Mouse (Mus musculus) left cerebral cortex, postnatal 10 days (tissue): ENCODE measurements at regions not wholly inside any gene's neighbourhood (a gene's known extent, or its start where the extent isn't known, plus 50 kb on each side); places are given as distances from the start of the nearest gene placed in this dataset.

Experiments
- DNase-seq, 2 experiments: peaks; one replicate each; pipeline ENCODE4 v3.0.0; 2021 to 2022; ENCODE audit warnings: low spot score in 2 of 2, mixed read lengths in 1 of 2; ENCODE audit errors: extremely low spot score in 1 of 2
- intact Hi-C: fragments of 180-260 bp; cut with DNase I; formaldehyde crosslinking; loops from one replicate; pipeline ENCODE4 v1.15.1; 2025

DNA sequence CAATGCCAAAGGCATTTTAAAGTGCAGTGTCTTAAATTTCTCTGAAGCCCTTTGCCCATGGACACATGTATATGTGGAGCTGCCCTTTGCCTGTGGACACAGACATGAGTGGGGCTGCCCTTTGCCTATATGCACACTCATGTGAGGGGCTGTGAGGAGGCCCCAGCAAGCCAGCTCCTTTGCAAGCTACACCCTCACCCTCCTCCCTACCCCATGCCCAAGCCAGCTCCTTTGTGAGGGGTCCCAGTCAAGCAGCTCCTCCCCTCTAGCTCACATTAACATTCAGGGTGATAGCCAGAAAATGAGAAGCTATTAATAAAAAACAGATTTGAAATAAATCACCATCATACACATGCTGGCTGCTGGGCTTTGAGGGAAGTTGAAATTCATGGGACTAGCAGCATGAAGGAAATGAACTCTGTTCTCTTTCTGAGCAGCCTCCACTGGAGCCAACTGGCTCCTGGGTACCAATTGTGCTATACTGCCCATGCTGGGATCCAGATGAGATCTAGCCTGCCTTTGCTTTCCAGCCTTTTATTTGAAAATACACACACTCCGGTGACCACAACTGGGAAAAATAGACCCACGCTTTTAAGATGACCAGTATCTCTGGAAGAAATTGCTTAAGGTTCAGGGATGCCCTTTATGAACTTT lies 151.4 kb downstream of the Abcc12 start:
- no peak for DNase-seq
- intact Hi-C loops: loop anchor here (5.0 kb wide), 1 partner anchor 37 kb away; no protein-coding TSS in a partner anchor

DNA sequence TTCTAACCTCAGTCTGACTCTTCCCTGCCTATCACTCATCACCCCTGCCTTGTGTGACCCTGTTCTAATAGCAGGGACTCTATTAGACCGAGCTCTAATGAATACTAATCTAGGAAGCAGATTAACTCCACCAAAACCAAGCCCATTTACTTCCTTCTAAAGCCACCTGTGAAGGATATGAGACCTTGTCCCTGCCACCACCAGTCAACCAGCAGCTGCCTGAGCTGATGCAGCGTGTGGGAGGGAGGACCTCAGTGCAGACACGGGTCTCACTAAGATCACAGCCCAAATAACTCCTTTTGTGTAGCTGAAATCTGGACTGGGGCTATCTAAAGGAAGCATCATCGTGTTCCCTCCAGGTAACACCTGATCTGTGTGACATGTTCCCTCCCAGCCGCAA lies 152.4 kb downstream of the Abcc12 start:
- DNase-seq: no peak
- intact Hi-C loops: loop anchor here (5.0 kb wide), 1 partner anchor 36 kb away; no protein-coding TSS in a partner anchor

DNA sequence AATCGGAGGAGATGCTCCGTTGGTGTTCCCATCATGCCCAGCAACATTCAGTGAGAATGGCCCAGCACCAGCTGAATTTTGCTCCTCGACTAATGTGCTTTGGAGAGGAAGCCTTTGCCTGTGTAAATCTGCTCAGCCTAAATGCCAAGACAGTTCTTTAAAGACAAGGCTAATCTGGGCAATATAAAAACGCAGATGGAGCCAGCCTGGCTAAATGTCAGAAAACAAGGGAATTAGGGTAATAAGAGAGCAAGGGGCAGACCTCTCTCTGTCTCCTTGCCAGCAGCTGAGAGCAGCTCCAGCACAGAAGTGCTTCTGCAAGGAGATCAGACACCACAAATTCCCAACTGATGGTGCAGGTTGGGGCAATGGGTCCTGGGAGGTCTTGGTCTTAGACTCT lies 154.4 kb downstream of the Abcc12 start:
- DNase-seq: no peak
- intact Hi-C loops: loop anchor here (5.0 kb wide), 1 partner anchor 34 kb away; no protein-coding TSS in a partner anchor

DNA sequence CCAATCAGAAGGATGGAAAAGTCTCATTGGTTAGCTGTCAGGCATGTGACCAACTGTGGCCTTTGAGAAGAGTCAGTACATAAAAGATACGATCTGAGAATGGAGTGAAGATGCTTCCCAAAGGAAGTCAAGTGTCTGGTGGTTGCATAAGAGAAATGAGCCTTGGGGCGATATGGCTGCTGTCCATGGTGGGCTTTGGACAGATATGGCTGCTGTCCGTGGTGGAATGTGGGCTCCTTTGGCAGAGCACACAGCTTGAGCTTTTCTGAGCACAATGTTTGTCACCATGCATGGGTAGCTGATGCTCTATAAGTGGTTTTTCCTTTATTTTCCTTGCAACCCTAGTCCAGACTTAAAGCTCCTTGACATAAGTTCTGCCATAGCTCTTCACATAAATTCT lies 155.1 kb downstream of the Abcc12 start:
- no peak for DNase-seq

DNA sequence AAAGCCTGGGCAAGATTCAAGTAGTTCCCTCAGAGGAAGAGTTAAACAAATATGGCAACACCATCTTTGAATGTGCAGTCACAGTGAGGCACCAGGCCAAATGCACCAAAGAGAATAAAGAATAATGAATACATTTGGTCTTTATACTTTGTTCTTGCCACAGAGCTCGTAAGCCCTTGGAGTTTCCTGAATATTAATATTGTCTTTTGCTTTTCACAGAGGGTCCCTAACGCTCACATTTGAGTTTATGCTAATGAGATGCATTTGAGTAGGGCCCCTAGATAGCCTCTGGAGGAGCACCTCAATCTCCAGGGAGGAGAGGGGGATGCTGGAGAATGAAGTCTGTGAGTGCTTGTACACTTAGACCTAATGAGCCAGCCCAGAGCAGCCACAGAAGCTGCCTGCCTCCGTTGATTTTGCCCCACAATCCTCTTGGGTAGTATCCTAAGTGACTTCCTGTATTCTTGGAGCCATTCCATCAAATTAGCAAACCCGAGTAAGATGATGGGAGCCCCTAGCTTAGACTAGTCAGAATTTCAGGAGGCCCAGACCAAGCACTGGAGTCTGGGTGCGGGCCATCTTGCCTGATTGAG lies 161.3 kb downstream of the Abcc12 start:
- no peak for DNase-seq
- intact Hi-C loops: no loop called here

More for the DNA sequence above, 155.1 kb downstream of the Abcc12 start:
- intact Hi-C loops: loop anchor here (5.0 kb wide), 1 partner anchor 33 kb away; no protein-coding TSS in a partner anchor

DNA sequence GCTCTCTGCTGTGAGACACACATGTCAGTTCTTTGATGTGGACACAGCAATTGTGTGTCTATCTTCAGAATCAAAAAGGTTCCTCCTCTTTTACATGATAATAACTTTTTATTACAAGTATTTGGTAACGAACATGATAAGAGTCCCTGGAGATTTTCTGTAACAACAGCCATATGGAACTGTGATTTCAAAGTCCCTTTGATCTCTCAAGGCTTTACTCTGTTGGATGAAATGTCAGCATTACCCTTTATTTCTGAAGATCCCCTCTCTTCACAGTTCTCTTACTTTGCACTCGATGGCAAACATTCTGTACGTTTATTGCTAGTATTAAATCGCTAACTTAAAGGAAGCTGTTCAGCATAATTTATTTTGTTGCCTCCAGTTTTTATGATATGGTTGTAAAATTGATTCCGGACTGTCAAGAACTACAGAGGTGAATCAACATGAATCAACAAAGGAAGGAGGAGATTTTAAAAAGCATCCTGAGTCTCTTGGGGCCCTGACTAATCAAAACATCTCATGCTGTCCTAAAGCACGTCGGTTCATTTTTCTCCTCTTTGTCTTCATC lies 162.0 kb downstream of the Abcc12 start:
- intact Hi-C loops: no loop called here
- DNase-seq: no peak

DNA sequence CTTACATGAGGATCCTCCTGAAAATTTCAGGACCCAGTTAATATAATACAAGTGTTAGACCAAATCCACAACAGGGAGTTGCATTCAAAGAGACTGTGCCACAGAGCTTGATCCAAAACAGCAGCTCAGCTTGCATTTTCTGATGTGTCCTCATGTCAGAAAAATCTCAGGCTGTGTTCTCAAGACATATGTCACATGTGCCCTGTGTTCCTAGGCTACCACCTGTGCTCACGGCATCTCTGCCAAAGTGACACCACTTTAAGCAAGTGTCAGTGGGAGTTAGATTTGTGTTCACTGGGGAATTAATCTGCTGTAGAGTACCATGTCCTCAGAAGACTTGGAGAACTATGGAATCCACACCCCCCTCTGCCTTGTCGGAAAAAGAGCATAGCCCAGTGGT lies 165.3 kb downstream of the Abcc12 start:
- DNase-seq: no peak
- intact Hi-C loops: no loop called here

DNA sequence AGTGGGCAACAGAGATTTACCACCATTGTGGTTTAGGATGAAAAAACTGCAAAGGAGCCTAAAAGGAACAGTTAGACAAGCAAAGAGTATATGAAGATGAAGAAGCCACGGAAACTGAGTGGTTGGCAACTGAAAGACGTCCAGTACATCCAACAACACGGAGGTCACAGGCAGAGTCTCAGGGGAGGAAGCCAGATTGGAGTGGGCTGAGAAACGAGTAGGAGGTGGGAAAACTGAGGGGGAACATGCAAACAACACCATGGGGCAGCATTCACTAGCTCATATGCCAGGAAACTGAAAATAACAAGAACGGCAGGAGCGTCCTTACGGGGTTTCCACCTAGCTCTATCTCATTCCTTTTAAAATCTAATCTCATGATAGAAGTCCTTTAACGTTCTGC lies 169.3 kb downstream of the Abcc12 start:
- intact Hi-C loops: no loop called here
- no peak for DNase-seq

DNA sequence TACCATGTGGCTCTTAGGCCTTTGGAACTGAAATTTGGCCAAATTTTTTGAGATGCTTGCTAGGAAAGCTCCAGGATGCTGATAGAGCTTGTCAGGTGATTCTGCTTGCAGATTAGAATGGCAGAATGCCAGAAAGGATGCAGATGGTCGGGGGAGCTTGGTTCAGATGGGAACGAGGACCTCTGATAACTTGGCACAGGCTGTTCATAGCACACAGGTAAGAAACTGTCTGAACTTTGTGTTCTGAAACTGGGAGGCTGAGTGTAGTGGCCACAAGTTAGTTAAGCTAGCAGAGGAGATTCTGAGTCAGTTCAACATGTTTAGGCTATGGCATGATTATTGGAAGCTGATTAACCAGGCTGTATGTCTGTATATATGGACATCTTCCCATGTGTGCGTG lies 174.3 kb downstream of the Abcc12 start:
- intact Hi-C loops: no loop called here
- DNase-seq: no peak

DNA sequence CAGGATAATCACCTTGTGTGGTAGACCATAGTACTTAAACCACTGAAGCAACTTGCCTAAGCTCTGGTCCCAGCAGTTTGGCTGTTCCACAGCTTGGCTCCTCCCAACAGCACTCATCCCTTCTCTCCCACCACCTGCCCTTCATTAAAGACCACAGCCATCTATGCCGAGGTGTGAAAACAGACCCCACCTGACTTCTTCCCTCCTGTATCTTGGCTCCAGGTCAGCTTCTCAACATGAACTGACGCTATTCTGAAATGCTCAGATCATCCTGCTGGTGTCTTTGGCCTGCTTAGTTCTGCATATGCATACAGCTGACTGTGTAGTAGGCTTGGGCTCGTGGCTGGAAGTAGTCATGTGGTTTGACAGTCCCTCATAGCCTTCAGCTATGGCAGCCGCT lies 177.1 kb downstream of the Abcc12 start:
- intact Hi-C loops: no loop called here
- DNase-seq: no peak

DNA sequence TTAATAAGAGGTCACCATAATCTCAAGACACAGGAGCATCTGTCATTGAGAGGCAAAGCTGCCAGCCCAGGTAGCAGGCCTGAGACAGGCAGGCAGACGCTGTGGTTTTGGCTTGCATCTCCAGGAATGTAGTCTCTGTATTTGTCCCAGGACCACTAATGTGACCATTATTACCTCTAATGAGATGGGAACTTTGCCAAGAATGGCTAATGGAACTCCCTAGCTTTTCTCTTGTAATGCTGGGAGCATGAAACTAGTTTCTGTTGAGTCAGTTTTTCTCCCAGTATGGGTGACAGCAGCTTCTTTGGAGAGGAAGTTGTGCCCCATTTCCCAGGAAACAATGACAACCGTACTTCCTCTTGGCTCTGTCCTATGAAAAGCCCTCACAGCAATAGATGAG lies 178.5 kb downstream of the Abcc12 start:
- DNase-seq: no peak
- intact Hi-C loops: no loop called here

DNA sequence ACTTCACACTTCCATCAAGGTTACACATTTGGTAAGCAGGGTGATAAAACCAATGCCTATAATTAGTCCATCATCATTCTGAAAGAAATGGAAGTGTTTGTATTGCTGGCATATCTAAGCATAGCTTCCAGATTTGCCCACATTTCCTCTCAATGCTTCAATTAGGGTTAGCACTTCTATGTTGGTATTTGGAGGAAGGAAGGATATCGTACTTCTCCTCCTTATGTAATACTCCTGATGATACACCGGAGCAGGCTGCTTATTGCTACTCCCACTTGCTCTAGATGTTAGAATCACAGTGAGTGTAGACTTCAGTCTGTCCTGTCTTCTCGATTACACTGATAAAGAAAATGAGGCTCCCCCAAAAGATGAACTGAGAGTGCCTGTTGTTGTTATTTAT lies 185.4 kb downstream of the Abcc12 start:
- intact Hi-C loops: no loop called here
- no peak for DNase-seq

DNA sequence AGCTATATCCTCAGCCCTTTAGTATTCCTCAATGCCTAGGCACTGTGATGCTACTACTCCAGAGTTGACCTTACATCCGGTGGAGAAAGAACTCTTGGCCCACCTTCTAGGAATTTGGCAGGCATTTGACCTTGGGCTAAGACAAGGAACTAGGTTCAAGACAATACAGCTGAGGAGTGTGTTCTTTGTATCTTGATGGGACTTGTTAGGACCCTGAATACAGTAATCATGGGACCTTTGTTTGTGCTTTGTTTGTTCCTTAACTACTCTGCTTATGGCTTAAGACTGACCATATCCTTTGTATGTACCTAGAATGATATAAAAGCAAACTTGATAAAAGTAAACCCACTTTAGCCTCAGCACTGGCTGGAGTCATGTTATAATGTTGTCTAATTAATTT lies 186.7 kb downstream of the Abcc12 start:
- no peak for DNase-seq
- intact Hi-C loops: loop anchor here (5.0 kb wide), 1 partner anchor 33 kb away; no protein-coding TSS in a partner anchor

DNA sequence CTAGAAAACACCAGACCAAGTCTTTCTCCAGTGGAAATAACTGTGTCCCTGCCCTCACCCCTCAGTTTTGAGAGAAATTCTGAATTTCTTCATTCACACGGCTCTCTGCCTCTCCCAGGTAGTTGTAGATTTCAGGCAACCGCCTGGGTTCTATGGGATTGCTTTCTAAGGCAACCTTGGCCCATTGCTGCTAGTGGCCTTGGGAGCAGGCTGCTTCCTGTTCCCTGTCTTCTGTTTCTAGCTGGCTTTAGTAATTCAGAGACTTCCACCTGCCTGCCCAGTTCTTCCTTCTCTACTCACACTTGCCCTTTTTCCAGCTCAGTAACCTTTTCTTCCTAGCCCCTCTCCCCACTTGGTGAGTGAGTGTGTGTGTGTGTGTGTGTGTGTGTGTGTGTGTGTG lies 187.1 kb downstream of the Abcc12 start:
- DNase-seq: no peak
- intact Hi-C loops: loop anchor here (5.0 kb wide), 1 partner anchor 34 kb away; no protein-coding TSS in a partner anchor

DNA sequence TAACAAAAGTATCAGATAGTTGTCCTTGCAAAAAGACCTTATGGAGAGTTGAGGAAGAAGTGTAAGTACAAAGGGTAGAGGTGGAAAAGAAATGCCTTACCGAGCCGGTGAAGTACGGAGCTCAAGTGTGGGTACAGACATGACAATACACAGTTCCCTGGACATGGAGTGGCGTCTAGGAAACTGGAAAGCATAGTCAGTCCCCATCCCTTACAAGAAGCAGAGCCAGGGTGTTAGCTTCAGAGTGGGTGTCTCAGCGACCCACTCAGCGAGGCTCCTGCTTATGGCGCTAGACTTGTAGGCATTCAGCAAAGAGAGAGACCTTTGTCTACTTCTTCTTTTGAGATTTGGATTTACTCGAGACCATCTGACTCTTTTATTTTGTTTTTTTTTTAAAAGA lies 189.8 kb downstream of the Abcc12 start:
- intact Hi-C loops: loop anchor here (5.0 kb wide), 1 partner anchor 37 kb away; no protein-coding TSS in a partner anchor
- DNase-seq: no peak

DNA sequence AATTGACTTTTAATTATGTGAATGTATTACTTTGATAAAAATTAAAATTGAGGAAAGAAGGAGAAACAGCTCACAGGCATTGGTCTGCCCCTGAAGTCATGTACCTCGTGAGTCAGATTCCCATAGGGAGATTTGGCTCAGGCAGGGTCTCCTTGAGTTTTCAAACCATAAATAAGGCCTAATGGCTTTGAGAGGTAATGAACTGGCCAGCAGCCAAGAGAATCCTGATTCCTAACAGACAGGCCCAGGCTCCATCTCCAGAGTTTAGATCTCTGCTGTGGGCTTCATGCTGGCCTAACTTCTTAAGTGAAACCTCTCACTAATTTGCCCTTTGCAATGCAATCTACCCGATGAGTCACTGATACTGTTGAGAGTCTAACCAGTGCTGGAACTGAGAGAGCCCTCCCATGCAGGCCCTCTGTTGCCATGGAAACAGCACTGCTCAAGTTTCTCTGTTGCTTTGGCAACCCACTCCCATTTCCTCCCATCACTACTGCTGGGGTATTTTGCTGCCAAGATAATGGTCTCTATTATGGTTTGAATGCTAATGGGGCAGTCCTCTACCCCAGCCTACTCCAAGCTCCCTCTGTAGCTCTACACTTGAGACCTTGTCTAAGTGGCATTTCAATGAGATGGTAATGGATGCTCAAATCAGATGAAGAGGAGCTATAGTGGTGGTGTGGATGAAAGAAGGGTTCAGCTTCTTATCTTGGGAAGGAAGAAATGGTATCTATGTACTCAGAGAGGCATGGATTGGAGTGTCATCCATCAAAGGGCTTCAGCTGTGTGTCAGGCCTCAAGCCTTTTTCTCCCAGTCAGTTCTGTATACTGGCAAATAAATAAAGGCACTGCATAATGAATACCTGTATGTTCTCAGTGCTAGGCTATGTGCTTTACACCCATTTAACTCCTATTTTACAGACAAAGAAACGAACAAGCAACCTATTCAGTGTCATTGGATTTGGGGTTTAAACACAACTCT lies 190.5 kb downstream of the Abcc12 start:
- intact Hi-C loops: loop anchor here (5.0 kb wide), 1 partner anchor 37 kb away; no protein-coding TSS in a partner anchor
- DNase-seq: peak; percentile 74 to 92

DNA sequence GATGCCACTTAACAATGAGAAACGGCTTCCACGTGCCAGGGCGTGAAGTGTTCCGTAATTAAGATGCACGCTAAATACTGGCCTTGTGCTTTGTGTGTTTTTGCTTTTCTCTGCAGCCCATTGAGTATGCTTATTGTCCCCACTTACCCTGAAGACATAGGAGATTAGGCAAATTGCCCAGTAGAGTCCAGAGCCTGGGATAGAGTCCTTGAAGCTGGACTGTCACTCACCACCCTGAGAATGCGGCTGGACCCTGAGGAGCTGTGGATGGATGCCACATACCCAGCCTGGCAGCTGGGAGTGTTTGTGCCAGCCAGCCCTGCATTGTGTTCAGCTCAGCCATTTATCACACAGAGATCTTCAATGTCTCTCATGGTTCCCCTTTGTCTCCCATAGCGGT lies 195.2 kb downstream of the Abcc12 start:
- peak in 1 of 2 experiments; percentile 27 for DNase-seq
- intact Hi-C loops: no loop called here

DNA sequence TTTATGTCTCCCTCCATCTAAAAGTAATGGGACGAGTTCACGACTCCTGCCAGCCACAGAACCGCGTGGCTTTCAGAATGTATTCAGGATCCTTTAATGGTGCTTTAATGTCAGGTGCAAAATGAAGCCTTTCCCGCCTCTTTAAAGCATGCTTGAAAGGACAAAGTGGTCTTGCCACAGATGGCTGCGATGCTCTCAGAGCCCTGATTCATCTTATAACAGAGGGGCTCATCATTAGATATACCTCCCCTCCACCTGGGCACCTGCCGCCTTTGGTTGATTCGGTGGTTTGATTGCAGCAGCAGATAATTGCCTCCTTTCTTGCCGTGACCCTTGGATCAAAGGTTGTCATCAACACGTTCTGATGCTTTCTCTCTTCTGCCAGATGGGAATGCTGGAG lies 198.5 kb downstream of the Abcc12 start:
- no peak for DNase-seq
- intact Hi-C loops: no loop called here

DNA sequence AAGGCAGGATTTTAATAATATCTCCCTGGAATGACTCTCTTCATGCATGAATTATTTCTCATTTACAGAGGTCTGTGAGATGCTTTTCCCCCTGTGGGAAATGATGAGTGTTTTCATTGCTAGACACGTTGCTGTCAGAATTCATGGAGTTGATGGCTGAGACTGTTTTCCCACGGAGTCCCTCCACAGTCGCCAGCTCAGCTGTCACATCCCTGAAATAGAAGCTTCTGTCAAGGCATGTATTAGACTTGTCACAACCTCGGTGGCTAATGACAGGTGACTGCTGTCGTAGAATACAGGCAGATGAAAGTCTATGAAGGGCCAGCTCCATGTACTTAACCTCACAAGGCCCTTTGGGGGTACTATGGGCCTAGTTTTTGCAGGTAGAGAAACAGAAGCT lies 212.4 kb downstream of the Abcc12 start:
- no peak for DNase-seq
- intact Hi-C loops: no loop called here
